Mouse (Mus musculus): ENCODE data around the gene Slc1a3. TPM values are rescaled to one million over a fixed set of nuclear protein-coding genes. Genes with fewer than 3 reads are reported as not detected.
A peak's percentile ranks its signal among the peaks of the same experiment; 100 is the strongest.

The Slc1a3 gene
- total RNA-seq, 1 experiment from 2014 or later: 0.18 TPM

DNA sequence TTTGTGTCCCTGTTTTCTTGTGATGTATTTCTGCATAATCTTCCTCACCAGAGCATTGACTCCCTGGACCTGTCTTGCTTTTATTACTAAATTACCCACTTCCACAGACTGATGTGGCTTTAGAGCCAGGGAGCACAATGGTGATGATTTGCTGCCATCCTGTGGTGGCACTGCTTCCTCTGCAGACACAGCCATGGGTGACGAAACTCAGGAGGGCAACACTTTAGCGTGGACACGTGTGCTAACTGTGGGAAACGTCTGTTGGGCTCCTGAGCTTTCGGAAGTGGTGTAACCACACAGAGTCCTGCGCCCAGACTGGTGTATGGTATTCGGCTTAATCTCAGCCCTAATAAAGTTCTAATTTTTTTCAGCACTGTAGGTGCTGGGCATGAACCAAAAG is 85.2 kb downstream of the Slc1a3 start:
- peak; percentile 83 for ATAC-seq (replicated peaks; ENCODE audit: low read depth, poor library complexity, severe bottlenecking)

DNA sequence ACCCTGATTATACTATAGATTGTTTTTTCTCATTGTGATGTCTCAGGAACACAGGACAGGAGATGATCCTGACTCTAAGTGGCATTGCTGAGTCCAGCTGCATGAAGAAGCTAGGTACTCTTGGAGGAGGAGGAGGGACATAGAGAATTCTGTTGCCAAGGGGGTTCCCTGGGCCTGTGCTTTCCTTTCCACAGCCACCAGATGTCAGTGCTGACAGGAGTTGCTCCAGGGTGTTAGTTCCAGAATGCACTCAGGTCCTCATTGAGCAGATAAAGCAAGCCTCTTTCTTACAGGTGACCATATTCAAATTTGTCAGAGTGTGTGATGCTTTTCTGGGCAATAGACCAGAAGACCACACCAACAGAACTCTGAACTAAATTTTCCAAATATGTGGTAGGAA is 86.7 kb downstream of the Slc1a3 start:
- ATAC-seq (replicated peaks; ENCODE audit: low read depth, poor library complexity, severe bottlenecking): no peak

GRCm38 (mm10) chr15:8619479-8620026 is 91.0 kb downstream of the Slc1a3 start:
- no peak for ATAC-seq (replicated peaks; ENCODE audit: low read depth, poor library complexity, severe bottlenecking)

DNA sequence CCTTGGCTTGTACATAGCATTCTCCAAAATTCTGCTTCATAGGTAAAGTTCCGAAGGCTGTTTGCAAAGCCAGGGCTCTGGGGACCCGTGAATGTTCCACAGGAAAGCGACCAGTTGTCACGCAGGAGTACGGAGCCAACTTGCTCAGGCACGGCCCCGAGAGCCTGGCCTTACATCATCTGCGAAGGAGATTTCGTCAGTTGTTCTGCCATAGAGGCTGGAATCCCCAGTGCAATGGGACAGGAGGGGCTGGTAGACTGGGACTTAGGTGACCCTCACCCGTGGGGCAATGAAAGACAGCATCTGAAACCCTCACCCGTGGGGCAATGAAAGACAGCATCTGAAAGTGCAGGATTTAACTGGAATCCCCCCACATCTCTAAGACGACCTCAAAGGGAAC is 94.3 kb downstream of the Slc1a3 start:
- no peak for ATAC-seq (replicated peaks; ENCODE audit: low read depth, poor library complexity, severe bottlenecking)

DNA sequence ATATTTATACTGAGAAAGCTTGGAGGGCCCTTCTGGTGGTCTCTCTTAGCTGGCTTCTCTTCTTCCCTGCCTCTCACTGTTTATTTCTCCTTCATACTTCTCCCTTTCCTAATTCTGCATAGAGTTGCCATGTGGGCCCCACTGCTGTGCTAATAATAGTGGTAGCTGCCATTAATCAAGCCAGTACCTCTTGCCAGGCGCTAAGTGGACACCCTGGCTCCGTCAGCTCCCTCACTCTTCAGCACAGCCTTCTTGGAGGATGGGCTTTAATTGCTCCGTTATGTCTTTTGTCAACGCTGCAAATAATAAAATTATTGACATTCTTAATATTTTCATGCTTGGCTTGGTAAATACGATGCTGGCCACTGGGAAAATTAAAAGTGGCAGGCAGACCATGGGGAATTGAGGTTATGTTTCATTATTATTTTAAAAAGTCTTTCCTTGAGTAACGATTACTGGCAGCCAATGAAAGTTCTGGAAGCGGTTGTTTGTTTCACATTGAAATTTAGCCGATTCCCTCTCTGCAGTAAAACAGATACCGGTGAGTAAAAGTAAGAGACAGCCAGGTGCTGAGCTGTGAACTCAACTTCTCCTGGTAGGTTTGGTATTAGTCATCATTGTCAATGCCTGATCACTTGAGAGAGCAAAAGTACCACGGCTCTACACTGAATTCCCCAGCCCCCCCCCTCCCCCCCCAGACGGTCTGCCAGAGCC is 94.9 kb downstream of the Slc1a3 start:
- no peak for ATAC-seq (replicated peaks; ENCODE audit: low read depth, poor library complexity, severe bottlenecking)

DNA sequence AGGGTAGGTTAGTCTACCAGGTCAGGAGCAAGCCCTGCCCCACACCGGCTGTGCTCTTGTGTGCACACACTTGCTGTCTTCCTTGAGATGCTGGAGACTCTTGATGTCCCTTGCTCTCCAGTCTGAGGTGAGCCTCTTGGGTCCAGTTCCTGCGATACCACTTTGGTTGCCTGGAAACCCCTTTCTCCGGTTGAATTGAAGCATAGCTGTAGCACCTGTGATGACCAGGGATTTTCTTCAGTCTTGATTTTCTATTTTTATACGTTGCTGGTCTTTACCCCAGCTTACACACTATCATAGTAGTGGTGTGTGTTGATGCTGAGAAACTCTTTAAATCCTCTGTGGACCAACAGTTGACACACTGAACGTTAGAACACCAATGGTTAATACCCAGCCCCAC is 95.9 kb downstream of the Slc1a3 start:
- ATAC-seq (replicated peaks; ENCODE audit: low read depth, poor library complexity, severe bottlenecking): no peak

- ATAC-seq (replicated peaks; ENCODE audit: low read depth, poor library complexity, severe bottlenecking): no peak
These were observed 104.9 kb downstream of the Slc1a3 start for GRCm38 (mm10) chr15:8605538-8606188.

GRCm38 (mm10) chr15:8602362-8602761 is 108.2 kb downstream of the Slc1a3 start:
- no peak for ATAC-seq (replicated peaks; ENCODE audit: low read depth, poor library complexity, severe bottlenecking)

DNA sequence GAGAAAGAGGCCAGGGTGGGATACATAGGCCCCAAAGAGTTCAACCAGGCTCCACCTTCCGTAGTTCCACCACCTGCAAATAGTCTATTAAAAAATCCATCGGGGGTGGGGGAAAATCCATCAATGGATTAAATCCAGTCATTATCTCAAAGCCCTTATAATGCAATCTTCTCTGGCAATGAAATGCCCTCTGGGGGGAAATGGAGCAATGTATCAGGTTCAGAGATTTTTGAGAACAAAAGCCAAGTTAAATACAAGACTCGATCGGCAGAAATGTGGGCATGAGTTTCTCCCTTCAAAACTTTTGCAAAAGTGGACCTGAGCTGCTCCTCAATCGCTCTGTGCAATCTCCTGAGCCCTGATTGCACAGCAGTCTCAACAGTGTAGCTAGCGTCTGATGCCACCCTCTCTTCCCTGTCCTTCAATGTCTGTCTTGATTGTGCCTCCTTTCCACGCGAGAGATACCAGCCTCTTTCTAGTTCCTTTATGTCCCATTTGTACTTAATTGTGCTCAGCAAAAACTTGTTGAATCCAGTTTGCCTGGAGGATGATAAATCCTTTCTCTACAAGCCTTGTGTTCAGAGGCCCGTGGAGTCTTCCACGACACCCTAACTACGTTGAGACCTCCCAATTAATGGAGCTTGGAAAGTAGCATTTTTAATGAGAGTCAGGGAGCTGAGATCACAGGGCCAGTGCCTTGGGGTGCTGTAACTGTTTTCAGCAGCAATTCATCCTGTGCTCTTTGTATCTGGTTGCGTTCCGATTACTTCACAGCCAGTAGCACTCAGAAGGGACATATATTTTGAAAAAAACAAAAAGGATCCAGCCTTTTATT is 109.0 kb downstream of the Slc1a3 start:
- no peak for ATAC-seq (replicated peaks; ENCODE audit: low read depth, poor library complexity, severe bottlenecking)

DNA sequence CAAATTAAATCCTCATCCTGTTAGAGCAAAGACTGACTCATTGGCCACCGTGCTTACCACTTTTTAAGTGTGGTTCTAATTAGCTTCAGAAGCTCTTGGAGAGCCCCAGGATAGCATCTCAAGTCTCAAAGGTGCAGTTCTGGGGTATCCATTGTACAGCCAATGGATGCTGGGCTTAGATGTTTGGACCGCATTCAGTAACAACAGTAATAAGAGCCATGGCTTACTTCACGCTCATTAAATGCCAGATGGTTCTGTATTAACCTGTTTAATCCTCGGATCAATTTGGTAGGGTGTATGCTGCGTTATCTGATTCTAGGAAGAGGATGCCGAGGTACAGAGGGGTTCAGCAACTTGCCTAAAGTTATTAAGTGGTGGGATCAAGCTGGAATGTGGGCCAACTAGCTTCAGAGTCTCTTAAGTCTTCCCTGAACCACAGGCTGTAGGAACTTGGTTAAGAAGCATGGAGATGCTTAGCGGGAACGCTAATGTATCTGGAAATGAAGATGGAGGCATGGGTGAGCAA is 114.1 kb downstream of the Slc1a3 start:
- ATAC-seq (replicated peaks; ENCODE audit: low read depth, poor library complexity, severe bottlenecking): no peak

- no peak for ATAC-seq (replicated peaks; ENCODE audit: low read depth, poor library complexity, severe bottlenecking)
These were observed 115.3 kb downstream of the Slc1a3 start for GRCm38 (mm10) chr15:8595226-8595625.

GRCm38 (mm10) chr15:8589503-8590116 is 121.0 kb downstream of the Slc1a3 start:
- ATAC-seq (replicated peaks; ENCODE audit: low read depth, poor library complexity, severe bottlenecking): peak; percentile 96

DNA sequence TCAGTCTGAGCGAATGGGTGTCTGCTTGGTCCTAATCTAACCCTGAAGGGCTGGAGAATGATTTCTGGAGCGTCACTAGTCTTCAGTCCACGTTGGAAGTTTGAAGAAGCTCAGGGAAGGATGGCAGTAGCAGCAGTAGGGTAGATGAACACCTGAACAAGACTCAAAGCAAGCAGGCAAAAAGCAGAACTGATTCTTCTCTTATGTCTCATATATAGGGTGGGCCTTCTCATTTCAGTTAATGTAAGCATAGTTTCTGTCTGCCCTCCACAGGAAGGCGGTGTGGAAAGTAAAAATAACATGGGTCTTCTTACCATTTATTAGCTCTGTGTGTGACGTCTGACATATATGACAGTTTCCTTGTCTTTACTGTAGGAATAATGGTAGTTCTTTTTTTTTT is 122.5 kb downstream of the Slc1a3 start:
- no peak for ATAC-seq (replicated peaks; ENCODE audit: low read depth, poor library complexity, severe bottlenecking)

DNA sequence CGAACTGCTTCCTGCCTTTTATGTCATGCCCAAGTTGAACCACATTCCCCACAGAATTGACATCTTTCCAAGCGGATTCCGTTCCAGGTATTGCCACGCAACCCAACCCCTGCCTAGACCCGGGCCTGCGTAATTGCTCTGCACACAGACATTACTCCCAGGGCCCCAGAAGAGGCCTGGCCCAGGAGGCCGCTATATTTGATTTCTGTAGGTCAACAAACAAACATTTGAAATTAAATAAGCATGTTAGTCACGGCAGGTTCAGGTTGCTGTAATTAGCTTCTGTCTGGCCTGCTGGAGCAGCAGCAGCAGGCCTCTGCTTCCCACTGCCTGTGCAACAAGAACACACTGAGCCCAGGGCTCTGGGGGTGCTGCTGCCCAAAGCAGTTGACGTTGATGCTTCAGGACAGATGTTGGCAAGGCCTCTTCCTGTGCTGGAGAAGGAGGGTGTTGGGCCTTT is 123.7 kb downstream of the Slc1a3 start:
- no peak for ATAC-seq (replicated peaks; ENCODE audit: low read depth, poor library complexity, severe bottlenecking)

Other genes starting within 250 kb of the Slc1a3 start
- not detected in 2 replicates for gene Gm2310, start 190.8 kb downstream of the Slc1a3 start, total RNA-seq (2017)